Mouse (Mus musculus): ENCODE results near the gene Kcnj9. TPM values are rescaled to one million over a fixed set of nuclear protein-coding genes. Genes with fewer than 3 reads are reported as not detected.

Kcnj9 gene
- 0.04 TPM in 1 of 2 replicates, not detected in the other for polyA plus RNA-seq (2014; fragmentation: Nextera tagmentation; extraction: Ambion mirVana)

DNA sequence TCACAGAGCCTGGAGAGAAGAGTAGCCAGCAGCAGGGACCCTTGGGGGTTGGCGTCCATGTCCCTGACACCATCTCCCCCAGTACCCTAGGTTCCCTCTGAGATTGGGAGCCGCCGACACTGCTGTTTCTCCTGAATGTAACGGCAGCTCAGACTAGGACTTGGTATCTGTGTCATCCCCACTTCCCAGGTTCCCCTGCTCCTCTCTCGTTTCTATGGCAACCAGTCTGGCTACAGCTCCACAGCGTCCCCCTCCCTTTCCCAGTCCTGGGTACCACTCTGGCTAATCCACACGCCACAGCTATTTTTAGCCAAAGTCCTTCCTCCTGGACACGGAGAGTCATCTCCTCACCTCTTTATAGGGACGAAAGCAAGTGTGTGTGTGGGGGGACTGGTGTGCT, at the start of gene Kcnj9:
Gene Kcnj9, minus strand, starts transcription at position 188 of the 400 bp plus-strand sequence.
- Histone ChIP-seq H3K36me3 (ENCODE audit: insufficient read depth) (no peaks in the 10 kb centered on the region), H3K9ac (no peak within 1 kb of the TSS), H3K27me3 (ENCODE audit: insufficient read depth, low read length) (peaks cover 54% of the 10 kb centered on the region), H3K4me2 (no peak within 1 kb of the TSS), H3K4me1 (ENCODE audit: insufficient read depth) (no peaks in the 10 kb centered on the region), H3K27ac (ENCODE audit: low read depth) (no peak within 1 kb of the TSS), H3K4me3 (ENCODE audit: low read depth, low read length) (no peak within 1 kb of the TSS), H3K9me3 (ENCODE audit: low read depth, low read length) (no peaks in the 10 kb centered on the region; the same call in 1 of the 2 replicates)
- 26% methylated on average over 9 of the region's 9 CpGs for WGBS
- no peak for DNase-seq
- TF ChIP-seq CTCF (IDR thresholded peaks at IDR 0.05; ENCODE audit: low read depth): no peak
- ATAC-seq (ENCODE audit: insufficient read depth): no peak

DNA sequence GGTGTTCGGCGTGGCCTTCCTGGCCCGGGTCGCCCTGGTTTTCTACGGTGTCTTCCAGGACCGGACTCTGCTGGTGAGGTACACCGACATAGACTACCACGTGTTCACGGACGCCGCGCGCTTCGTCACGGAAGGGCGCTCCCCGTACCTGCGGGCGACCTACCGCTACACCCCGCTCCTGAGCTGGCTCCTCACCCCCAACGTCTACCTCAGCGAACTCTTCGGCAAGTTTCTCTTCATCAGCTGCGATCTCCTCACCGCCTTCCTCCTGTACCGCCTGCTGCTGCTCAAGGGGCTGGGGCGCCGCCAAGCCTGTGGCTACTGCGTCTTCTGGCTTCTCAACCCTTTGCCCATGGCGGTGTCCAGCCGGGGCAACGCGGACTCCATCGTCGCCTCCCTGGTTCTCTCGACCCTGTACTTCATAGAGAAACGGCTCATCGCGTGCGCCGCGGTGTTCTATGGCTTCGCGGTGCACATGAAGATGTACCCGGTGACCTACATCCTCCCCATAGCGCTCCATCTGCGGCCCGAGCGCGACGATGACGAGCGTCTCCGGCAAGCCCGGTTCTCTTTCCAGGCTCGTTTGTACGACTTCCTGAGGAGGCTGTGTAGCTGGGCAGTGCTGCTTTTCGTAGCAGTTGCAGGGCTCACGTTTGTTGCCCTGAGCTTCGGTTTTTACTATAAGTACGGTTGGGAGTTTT, 47.8 kb upstream of the Kcnj9 start:
- H3K9ac ChIP-seq: peak overlapping the region; percentile 84
- H3K9me3 ChIP-seq (ENCODE audit: low read depth, low read length): no peaks in the 10 kb centered on the region
- peak; percentile 31 for DNase-seq
- no peak for TF ChIP-seq CTCF (IDR thresholded peaks at IDR 0.05; ENCODE audit: low read depth)
- 2% methylated on average over 62 of the region's 62 CpGs for WGBS
- H3K4me1 ChIP-seq (ENCODE audit: insufficient read depth): peaks cover 17% of the 10 kb centered on the region
- H3K4me3 ChIP-seq (ENCODE audit: low read depth, low read length): peak overlapping the region; percentile 97
- H3K27me3 ChIP-seq (ENCODE audit: insufficient read depth, low read length): no peaks in the 10 kb centered on the region
- H3K27ac ChIP-seq (ENCODE audit: low read depth): peak overlapping the region; percentile 81
- H3K36me3 ChIP-seq (ENCODE audit: insufficient read depth): peaks cover 22% of the 10 kb centered on the region
- peak overlapping the region; percentile 97 for H3K4me2 ChIP-seq
- no peak for ATAC-seq (ENCODE audit: insufficient read depth)

DNA sequence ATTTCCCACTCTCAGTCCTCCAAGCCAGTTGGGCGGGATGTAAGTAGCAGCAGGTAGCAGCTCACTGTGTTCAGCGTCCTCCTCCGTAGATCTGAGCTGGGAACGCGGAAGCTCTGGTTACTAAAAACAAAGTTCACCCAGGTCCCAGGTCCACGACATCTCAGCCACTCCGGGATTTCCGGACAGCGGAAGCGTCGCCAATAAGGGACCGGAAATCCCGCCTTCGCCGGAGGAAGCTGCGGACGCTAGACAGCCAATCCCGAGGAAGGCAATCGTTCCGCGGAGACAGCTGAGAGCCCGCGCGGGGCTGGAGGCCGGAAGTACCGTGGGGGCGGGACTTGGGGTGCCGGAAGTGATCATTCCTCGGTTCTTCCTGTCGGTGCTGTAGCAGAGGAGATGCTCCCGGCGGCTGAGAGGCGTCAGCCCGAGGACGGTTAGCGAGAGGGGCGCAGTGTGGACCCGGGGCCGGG, 47.1 kb upstream of the Kcnj9 start, which contains the start of gene Pigm:
Gene Pigm, plus strand, starts transcription at position 349 of the 470 bp plus-strand sequence.
- peak within 1 kb of the TSS; percentile 97 for H3K4me2 ChIP-seq
- peak within 1 kb of the TSS; percentile 84 for H3K27ac ChIP-seq (ENCODE audit: low read depth)
- H3K4me1 ChIP-seq (ENCODE audit: insufficient read depth): peaks cover 17% of the 10 kb centered on the region
- H3K4me3 ChIP-seq (ENCODE audit: low read depth, low read length): peak within 1 kb of the TSS; percentile 97
- peak within 1 kb of the TSS; percentile 84 for H3K9ac ChIP-seq
- H3K27me3 ChIP-seq (ENCODE audit: insufficient read depth, low read length): no peaks in the 10 kb centered on the region
- under 1% methylated on average over 37 of the region's 39 CpGs for WGBS
- no peak for TF ChIP-seq CTCF (IDR thresholded peaks at IDR 0.05; ENCODE audit: low read depth)
- ATAC-seq (ENCODE audit: insufficient read depth) (peak; percentile 99), DNase-seq (peak; percentile 100)
- no peaks in the 10 kb centered on the region for H3K9me3 ChIP-seq (ENCODE audit: low read depth, low read length)
- H3K36me3 ChIP-seq (ENCODE audit: insufficient read depth): peaks cover 16% of the 10 kb centered on the region

DNA sequence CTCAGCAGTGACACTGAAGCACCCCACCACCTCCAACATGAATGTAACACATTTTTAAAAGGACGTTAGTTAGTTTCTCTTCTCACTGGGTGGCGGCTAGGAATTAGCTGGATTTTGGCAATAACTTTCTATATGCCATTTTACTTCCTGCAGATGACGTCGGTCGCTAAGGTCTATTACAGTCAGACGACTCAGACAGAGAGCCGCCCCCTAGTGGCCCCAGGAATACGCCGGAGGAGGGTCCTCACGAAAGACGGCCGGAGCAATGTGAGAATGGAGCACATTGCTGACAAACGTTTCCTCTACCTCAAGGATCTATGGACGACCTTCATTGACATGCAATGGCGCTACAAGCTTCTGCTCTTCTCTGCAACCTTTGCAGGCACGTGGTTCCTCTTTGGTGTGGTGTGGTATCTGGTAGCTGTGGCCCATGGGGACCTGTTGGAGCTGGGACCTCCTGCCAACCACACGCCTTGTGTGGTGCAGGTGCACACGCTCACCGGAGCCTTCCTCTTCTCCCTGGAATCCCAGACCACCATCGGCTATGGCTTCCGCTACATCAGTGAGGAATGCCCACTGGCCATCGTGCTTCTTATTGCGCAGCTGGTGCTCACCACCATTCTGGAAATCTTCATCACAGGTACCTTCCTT, 39.8 kb upstream of the Kcnj9 start:
- Histone ChIP-seq H3K27ac (ENCODE audit: low read depth) (no peak overlapping the region), H3K9ac (no peak overlapping the region; the same call in 1 of the 2 replicates), H3K4me1 (ENCODE audit: insufficient read depth) (no peaks in the 10 kb centered on the region), H3K4me2 (peak overlapping the region; percentile 40; the same call in 1 of the 2 replicates), H3K27me3 (ENCODE audit: insufficient read depth, low read length) (no peaks in the 10 kb centered on the region), H3K36me3 (ENCODE audit: insufficient read depth) (no peaks in the 10 kb centered on the region), H3K9me3 (ENCODE audit: low read depth, low read length) (no peaks in the 10 kb centered on the region), H3K4me3 (ENCODE audit: low read depth, low read length) (no peak overlapping the region)
- DNase-seq (peak; percentile 86), ATAC-seq (ENCODE audit: insufficient read depth) (peak; percentile 57; the same call in 1 of the 2 replicates)
- TF ChIP-seq CTCF (IDR thresholded peaks at IDR 0.05; ENCODE audit: low read depth): peak; percentile 74
- WGBS: 20% methylated on average over 23 of the region's 23 CpGs

DNA sequence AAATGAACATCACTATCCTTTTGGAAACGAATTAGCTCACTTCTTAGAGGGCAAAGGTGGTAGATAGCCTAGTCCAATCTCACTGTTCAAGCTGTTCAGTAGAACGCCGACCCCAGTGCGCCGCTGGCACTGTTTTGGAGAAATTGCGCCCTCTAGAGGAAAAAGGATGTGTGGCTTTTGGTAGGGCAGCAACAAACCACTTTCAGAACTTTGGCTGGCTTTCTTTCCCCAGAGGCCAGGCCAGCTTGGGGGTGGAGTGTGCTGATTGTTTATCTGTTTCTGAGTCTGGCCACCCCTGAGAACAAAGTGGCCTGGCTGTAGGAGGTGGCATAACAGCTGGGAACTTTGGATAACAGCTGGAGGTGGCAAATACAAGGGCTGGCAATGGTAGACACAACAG, 35.6 kb upstream of the Kcnj9 start:
- no peak overlapping the region for H3K9ac ChIP-seq
- peak; percentile 81 for ATAC-seq (ENCODE audit: insufficient read depth)
- no peaks in the 10 kb centered on the region for H3K4me1 ChIP-seq (ENCODE audit: insufficient read depth)
- H3K27ac ChIP-seq (ENCODE audit: low read depth): no peak overlapping the region
- DNase-seq: peak; percentile 89
- H3K36me3 ChIP-seq (ENCODE audit: insufficient read depth): no peaks in the 10 kb centered on the region
- H3K9me3 ChIP-seq (ENCODE audit: low read depth, low read length): no peaks in the 10 kb centered on the region
- H3K4me3 ChIP-seq (ENCODE audit: low read depth, low read length): no peak overlapping the region
- WGBS: 6% methylated on average over 6 of the region's 6 CpGs
- H3K27me3 ChIP-seq (ENCODE audit: insufficient read depth, low read length): no peaks in the 10 kb centered on the region
- peak; percentile 77 for TF ChIP-seq CTCF (IDR thresholded peaks at IDR 0.05; ENCODE audit: low read depth)
- no peak overlapping the region for H3K4me2 ChIP-seq

DNA sequence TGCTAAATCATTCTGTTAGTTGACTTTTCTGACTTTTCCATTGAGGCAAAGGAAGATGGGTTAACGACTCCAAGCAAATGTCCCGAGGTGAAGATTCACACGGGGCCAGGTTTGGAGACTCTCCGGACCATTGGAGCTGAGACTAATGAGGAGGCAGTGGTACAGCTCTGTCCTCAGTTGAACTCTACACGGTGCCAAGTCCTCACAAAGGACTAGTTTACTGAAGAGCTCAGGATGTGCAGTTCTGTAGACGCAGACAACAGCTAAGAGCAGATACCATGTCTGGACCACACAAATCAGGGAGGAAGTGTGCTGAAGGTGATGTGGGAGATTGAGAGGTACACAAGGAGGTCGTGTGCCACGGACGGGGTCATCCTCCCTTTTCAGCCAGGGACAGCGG, 29.2 kb upstream of the Kcnj9 start:
- DNase-seq (no peak), ATAC-seq (ENCODE audit: insufficient read depth) (no peak)
- no peak overlapping the region for H3K4me2 ChIP-seq
- H3K4me3 ChIP-seq (ENCODE audit: low read depth, low read length): no peak overlapping the region
- no peaks in the 10 kb centered on the region for H3K9me3 ChIP-seq (ENCODE audit: low read depth, low read length)
- no peak overlapping the region for H3K27ac ChIP-seq (ENCODE audit: low read depth)
- no peaks in the 10 kb centered on the region for H3K4me1 ChIP-seq (ENCODE audit: insufficient read depth)
- no peak overlapping the region for H3K9ac ChIP-seq
- WGBS: 77% methylated on average over 10 of the region's 10 CpGs
- no peaks in the 10 kb centered on the region for H3K27me3 ChIP-seq (ENCODE audit: insufficient read depth, low read length)
- no peak for TF ChIP-seq CTCF (IDR thresholded peaks at IDR 0.05; ENCODE audit: low read depth)
- H3K36me3 ChIP-seq (ENCODE audit: insufficient read depth): no peaks in the 10 kb centered on the region

DNA sequence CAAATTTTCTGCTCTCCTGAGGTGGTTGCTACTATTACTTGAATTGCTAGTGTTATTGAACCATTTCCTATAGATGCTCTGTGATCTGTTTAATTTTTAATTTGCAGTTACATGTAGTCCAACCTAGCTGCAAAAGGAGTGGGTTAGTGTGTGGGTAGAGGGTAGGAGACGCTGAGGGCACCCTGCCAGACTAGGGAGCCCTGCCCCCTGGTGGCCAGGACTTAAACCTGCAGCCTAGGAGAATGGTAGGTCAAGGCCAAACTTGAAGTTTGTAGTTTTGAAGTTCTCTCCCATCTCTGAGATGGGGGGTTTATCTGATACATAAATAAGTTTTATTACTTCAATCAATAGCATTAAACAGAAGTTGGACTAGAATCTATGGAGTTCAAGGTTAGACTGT, 28.4 kb upstream of the Kcnj9 start:
- TF ChIP-seq CTCF (IDR thresholded peaks at IDR 0.05; ENCODE audit: low read depth): peak; percentile 90
- Histone ChIP-seq H3K9me3 (ENCODE audit: low read depth, low read length) (no peaks in the 10 kb centered on the region), H3K9ac (no peak overlapping the region), H3K27ac (ENCODE audit: low read depth) (no peak overlapping the region), H3K4me2 (no peak overlapping the region), H3K4me3 (ENCODE audit: low read depth, low read length) (no peak overlapping the region), H3K36me3 (ENCODE audit: insufficient read depth) (no peaks in the 10 kb centered on the region), H3K27me3 (ENCODE audit: insufficient read depth, low read length) (no peaks in the 10 kb centered on the region), H3K4me1 (ENCODE audit: insufficient read depth) (no peaks in the 10 kb centered on the region)
- 4% methylated on average over 1 of the region's 1 CpGs for WGBS
- peak; percentile 75 for DNase-seq
- peak; percentile 35; the same call in 1 of the 2 replicates for ATAC-seq (ENCODE audit: insufficient read depth)
